Mouse (Mus musculus): ENCODE measurements at regions not wholly inside any gene's neighbourhood (a gene's known extent, or its start where the extent isn't known, plus 50 kb on each side); places are given as distances from the start of the nearest gene placed in this dataset.
"Not testable (repeated sequence)": the region's sequence is repeated elsewhere in the genome, so short reads cannot be mapped to it uniquely, and the experiment has no call there.

DNA sequence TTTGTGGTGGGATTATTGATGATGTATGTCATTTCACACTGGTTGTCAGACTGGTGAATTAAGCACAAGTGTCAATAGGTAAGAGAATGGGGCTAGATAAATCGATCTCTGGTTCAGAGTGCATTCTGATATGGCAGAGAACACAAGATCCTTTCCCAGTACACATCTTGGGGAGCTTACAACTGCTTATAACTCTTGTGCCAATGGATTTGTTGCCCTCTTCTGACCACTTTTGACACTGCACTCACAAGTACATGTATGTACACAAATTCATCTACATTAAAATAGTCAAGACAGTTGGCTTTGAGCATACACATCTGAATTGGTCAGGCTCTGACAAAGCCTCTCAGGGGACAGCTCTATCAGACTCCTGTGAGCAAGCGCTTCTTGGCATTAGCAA, 738.1 kb downstream of the Trib2 start:
- DNase-seq, result no peak

DNA sequence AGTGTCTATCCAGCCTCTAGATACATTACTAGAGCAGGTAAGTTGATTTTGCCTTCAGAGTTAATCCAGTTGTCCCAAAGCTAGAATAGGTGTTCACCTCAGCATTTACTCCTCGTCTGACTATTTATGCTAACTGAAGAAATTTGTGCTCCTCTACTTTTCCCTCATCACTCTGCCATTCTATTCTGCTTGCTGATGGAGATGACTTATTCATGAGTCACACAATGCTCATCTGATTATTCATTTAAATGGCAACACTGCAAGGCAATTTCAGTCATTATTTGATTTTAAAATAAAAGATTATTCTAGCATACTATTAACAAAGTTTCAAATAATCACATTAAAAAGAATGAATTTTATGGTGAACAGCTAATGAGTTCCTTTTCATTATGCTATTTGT, 752.4 kb downstream of the Trib2 start:
- no peak for DNase-seq

DNA sequence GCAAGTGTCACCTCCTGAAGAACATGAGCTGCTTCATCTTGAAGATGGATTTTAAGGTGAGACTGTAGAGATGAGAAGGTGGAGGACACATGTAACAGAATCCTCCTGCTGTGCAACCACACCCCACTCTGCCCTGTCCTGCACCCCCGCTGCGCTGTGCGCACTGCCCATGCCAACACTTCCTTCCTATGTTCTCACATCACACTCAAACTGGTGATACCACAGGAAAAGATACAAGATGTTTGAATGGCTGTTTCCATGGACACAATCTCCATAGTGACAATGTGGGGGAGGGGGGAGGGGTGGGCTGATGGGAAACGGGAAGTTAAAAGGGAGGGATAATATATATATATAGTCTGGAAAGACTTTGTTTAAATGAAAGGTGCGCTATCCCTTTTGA, 765.3 kb downstream of the Trib2 start:
- DNase-seq, result no peak

DNA sequence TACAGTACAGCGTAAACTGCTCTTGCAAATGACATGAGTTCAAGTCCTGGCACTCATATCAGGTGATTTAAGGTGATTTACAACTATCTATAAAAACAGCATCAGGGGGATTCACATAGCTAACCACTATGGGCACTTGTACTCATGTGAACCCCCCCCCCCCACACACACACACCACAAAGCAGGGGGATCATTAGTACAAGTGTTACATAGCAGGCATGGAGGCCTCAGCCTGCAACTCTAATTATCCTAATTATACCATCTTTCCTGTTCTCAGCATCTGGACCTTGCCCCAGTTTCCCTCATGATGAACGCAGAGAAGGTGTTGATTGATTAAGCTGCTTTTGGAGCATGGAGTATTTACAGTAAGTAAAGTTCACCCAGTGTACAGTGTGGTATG, 773.5 kb downstream of the Trib2 start:
- no peak for DNase-seq

DNA sequence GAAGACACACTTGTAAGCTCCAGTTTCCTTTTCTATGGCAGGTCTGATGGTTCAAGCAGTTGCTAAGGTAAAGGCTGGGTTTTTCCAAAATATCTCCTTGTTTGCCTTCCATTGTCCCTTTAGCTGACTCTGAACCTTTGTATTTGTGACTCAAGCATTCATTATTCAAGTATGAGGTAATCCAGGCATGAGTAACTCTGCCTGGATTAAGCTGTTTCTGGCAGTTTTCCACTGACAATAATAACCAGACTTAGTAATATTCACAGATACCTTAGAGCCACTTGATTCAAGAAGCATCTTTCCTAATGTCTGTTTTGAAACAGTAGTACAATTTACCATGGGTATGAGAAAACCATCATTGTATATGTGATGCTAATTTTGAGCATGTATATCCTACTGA, 805.6 kb downstream of the Trib2 start:
- no peak for DNase-seq

DNA sequence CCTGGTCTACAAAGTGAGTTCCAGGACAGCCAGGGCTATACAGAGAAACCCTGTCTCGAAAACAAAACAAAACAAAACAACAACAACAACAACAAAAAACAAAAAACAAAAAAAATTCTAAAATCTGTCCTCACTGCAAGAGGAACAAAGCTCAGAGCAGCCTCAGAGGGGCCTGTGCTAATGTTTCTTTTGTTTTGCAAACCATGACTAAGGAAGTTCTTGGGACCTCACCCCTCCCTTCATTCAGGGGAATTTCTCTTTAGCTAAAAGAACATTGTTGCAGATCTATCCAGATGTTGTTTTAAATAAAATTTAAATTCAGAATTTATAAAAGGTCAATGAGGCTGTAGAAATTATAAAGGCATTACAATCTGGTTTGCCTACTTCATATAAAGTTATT, 814.3 kb downstream of the Trib2 start:
- not testable (repeated sequence) for DNase-seq

All from liver (tissue).